Mouse (Mus musculus) lung, embryonic 15.5 days (tissue): ENCODE data around the gene Wfdc8. TPM values are rescaled to one million over a fixed set of nuclear protein-coding genes. Genes with fewer than 3 reads are reported as not detected.
"Not testable (repeated sequence)": the region's sequence is repeated elsewhere in the genome, so short reads cannot be mapped to it uniquely, and the experiment has no call there.

Experiments used
- ATAC-seq: fragments of 200-750 bp; cut with Nextera tagmentation; 2 replicates; pipeline ENCODE4 v1.8.0; 2017; ENCODE audit warnings: moderate number of reproducible peaks, borderline replicate concordance; ENCODE audit not compliant: low FRiP score, low TSS enrichment; ENCODE audit errors: extremely low read depth
- H3K27ac ChIP-seq: fragments of 300-500 bp; sonication (generic); 2 replicates; pipeline ENCODE4 v1.5.1; 2015; ENCODE audit warnings: moderate library complexity, mild to moderate bottlenecking, inconsistent platforms
- H3K27me3 ChIP-seq: fragments of 300-500 bp; sonication (generic); 2 replicates; pipeline ENCODE4 v1.6.1; 2015; ENCODE audit warnings: inconsistent platforms
- H3K36me3 ChIP-seq: fragments of 300-500 bp; sonication (generic); 2 replicates; pipeline ENCODE4 v1.6.1; 2015; ENCODE audit warnings: inconsistent platforms
- H3K4me1 ChIP-seq: fragments of 300-500 bp; sonication (generic); 2 replicates; pipeline ENCODE4 v1.6.1; 2015; ENCODE audit warnings: inconsistent platforms
- H3K4me2 ChIP-seq: fragments of 300-500 bp; sonication (generic); 2 replicates; pipeline ENCODE4 v1.6.1; 2015; ENCODE audit warnings: inconsistent platforms, mild to moderate bottlenecking, moderate library complexity
- H3K4me3 ChIP-seq: fragments of 300-500 bp; sonication (generic); 2 replicates; pipeline ENCODE4 v1.5.1; 2015; ENCODE audit warnings: mild to moderate bottlenecking, inconsistent platforms
- H3K9ac ChIP-seq: fragments of 300-500 bp; sonication (generic); 2 replicates; pipeline ENCODE4 v1.6.1; 2015; ENCODE audit warnings: inconsistent platforms
- H3K9me3 ChIP-seq: fragments of 300-500 bp; sonication (generic); 2 replicates; pipeline ENCODE4 v1.6.1; 2016; ENCODE audit warnings: inconsistent platforms
- WGBS: fragments of 180-500 bp; shearing (Covaris S2); methylation state at CpG from one replicate; pipeline ENCODE4 v1.1.7; 2015; 5-methylcytosine and 5-hydroxymethylcytosine counted together
- polyA plus RNA-seq: library from polyadenylated mRNA; unstranded; fragments of >200 nt; fragmentation: Nextera tagmentation; extraction: Ambion mirVana; gene quantifications from 2 replicates; pipeline ENCODE4 v1.2.1, GENCODE M21; 2015

The Wfdc8 gene
- polyA plus RNA-seq, 1 experiment from 2014 or later, result not detected

DNA sequence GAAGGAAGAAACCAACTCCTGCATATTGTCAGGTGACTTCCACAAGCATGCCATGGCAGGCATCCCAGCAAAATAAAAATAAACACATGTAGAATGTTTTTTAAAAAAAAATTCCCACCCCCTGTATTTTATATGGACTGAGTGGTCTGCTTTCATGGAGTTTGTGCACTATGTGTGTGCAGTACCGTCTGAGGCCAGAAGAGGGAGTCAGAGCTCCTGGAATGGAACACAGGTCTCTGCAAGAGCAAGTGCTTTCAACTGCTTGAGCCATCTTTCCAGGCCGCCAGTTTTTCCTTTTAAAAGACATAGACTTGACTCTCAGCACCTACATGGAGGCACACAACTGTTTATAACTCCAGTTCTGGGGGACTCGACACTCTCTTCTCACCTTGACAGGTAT is 9.9 kb downstream of the Wfdc8 start:
- Histone ChIP-seq H3K9me3 (no peaks in the 10 kb centered on the region), H3K9ac (no peak overlapping the region), H3K36me3 (no peaks in the 10 kb centered on the region), H3K4me2 (no peak overlapping the region), H3K27ac (no peak overlapping the region), H3K27me3 (no peaks in the 10 kb centered on the region), H3K4me1 (no peaks in the 10 kb centered on the region), H3K4me3 (no peak overlapping the region)
- no peak for ATAC-seq
- WGBS, result 87% methylated on average over 3 of the region's 3 CpGs

DNA sequence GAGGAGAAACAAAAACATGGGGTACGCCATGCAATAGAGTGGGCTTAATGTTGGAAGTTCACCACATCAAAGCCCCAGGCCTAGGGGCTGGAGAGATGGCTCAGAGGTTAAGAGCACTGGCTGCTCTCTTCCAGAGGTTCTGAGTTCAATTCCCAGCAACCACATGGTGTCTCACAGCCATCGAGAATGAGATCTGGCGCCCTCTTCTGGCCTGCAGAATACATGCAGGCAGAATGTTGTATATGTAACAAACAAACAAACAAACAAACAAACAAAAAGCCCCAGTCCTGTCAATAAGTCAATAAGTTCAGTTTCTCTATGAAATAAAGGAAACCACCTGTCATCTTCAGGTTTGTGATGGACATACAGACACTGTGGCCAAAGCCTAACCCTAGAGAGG is 13.2 kb downstream of the Wfdc8 start:
- Histone ChIP-seq H3K4me1 (no peaks in the 10 kb centered on the region), H3K36me3 (no peaks in the 10 kb centered on the region), H3K27me3 (no peaks in the 10 kb centered on the region), H3K4me3 (no peak overlapping the region), H3K4me2 (no peak overlapping the region), H3K27ac (no peak overlapping the region), H3K9me3 (no peaks in the 10 kb centered on the region), H3K9ac (no peak overlapping the region)
- WGBS, result 64% methylated on average over 3 of the region's 3 CpGs
- no peak for ATAC-seq

DNA sequence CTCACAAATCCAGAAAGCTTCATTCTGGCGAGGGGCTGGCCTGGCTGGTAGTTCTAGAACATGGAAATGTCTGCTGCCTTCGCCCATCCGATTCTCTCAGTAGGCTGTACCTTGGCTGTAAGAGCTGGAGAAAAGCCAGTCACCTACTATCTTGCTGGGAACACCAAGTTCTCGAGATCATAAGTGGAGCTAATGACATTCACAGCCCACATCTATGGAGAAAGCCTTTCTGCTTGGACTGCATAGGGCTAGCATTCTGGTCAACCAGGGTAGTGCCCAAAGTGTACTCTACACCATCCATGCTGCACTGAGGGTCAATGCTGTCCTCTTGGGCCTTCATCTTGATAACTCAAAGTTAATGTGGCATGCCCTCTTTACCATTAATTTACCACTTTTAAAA is 19.9 kb downstream of the Wfdc8 start, which contains the start of gene Eppin:
Eppin (minus strand) TSS at position 101 of the 400 bp plus-strand sequence.
- Histone ChIP-seq H3K27ac (no peak within 1 kb of the TSS), H3K4me3 (no peak within 1 kb of the TSS), H3K4me1 (no peaks in the 10 kb centered on the region), H3K36me3 (no peaks in the 10 kb centered on the region), H3K9ac (no peak within 1 kb of the TSS), H3K4me2 (no peak within 1 kb of the TSS), H3K27me3 (no peaks in the 10 kb centered on the region), H3K9me3 (no peaks in the 10 kb centered on the region)
- 73% methylated on average over 4 of the region's 4 CpGs for WGBS
- ATAC-seq, result no peak

DNA sequence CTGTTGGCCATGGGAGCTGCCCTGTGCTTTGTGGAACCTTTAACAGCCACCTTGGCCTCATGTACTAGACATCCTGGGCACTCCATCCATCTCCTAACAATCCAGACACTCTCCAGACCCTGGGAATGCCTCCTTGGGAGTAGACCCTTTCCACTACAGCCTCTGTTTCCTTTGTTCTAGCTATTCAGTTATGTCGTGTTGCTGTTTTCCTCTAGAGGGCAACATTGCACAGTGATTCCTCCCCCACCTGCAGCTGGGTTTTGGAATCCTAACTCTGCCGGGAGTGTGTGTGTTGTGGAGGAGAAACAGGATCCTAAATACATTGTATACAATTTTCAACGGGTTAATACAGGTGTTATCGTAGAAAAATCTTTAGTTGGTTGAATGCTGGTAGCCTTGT is 21.4 kb downstream of the Wfdc8 start:
- Histone ChIP-seq H3K27me3 (no peaks in the 10 kb centered on the region), H3K4me1 (no peaks in the 10 kb centered on the region), H3K9ac (no peak overlapping the region), H3K27ac (no peak overlapping the region), H3K4me2 (no peak overlapping the region), H3K36me3 (no peaks in the 10 kb centered on the region), H3K9me3 (no peaks in the 10 kb centered on the region), H3K4me3 (no peak overlapping the region)
- 6% methylated on average over 4 of the region's 4 CpGs for WGBS
- ATAC-seq, result no peak

DNA sequence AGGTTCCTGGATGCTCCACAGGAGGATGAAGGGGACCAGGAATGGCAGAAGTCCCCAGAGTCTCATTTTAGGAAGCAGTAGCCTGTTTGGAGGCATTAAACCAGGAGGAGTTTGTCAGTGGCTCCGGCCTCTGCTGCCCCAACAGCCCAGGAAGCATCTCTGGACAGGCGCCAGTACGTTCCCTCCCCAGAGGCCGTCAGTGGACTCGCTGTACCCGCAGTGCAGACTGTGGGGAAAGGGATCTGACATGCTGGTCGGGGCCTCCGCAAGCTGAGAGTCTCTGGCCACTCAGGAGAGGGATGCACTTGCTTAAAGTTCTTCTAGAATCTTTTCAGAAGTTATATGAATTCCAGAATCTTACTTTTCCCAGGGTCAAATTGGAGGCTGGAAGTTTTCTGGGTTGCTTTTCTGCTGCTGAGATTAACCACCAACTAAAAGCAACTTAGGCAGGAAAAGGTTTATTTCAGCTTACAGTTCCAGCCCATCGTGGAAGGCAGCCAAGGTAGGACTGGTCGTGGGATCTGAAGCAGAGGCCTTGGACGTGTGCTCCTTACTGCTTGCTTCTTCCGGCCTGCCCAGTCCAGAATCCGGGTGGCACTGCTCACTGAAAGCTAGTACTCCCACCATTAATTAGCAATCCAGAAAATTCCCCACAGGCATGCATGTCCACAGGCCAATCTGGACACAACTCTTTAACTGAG is 28.3 kb downstream of the Wfdc8 start, which contains the start of gene Wfdc6a:
Wfdc6a (minus strand) TSS at position 423 of the 701 bp plus-strand sequence.
- not testable (repeated sequence) for ATAC-seq, H3K4me3 ChIP-seq, H3K4me2 ChIP-seq, H3K9me3 ChIP-seq, H3K36me3 ChIP-seq, H3K9ac ChIP-seq, H3K27me3 ChIP-seq, H3K4me1 ChIP-seq
- H3K27ac ChIP-seq, result peak within 1 kb of the TSS; percentile 13; the same call in 1 of the 2 replicates
- 38% methylated on average over 13 of the region's 13 CpGs for WGBS

DNA sequence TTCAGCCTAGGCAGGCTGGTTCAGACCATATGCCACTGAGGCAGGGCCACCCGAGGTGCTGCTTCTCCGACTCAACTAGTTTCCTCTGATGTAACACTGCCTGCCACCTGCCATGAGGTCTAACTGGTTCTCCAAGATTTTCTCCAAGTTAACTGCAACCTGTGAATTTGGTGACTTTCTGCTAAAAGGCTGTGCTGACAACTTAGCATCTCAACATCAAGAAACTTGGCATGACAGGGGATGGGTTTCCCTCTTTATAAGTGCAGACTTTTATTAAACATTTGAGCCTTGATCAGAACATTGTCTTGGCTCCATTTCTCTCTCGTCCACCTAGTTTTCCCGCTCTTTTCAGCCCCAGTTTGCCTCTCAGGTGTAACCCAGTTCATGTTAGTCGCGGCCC is 40.1 kb downstream of the Wfdc8 start, which contains the start of gene Spint3:
Spint3 (minus strand) TSS at position 101 of the 400 bp plus-strand sequence.
- 71% methylated on average over 6 of the region's 6 CpGs for WGBS
- H3K4me2 ChIP-seq, H3K9me3 ChIP-seq, H3K36me3 ChIP-seq, ATAC-seq, H3K27ac ChIP-seq, H3K4me1 ChIP-seq, H3K9ac ChIP-seq, H3K27me3 ChIP-seq, H3K4me3 ChIP-seq: not testable (repeated sequence)

DNA sequence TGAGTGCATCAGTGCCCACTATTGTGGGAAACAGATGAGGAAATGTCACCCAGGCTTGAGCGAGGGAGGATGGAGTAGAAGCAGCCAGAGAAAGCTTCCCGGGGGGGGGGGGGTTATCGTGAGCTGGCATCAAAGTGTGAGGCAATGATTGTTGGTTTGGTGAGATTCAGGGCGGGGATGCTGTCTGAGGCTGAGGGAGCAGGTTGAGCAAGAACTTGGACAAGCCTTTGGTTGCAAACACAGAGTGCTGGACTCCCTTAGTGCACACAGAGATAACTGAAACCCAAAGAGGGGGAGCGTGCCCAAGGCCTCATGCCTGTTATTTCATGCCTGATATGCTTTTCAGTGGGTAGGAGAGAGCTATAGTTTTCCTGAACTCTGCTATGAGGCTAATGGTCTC is 46.0 kb downstream of the Wfdc8 start:
- no peak for ATAC-seq
- WGBS, result 89% methylated on average over 5 of the region's 5 CpGs

DNA sequence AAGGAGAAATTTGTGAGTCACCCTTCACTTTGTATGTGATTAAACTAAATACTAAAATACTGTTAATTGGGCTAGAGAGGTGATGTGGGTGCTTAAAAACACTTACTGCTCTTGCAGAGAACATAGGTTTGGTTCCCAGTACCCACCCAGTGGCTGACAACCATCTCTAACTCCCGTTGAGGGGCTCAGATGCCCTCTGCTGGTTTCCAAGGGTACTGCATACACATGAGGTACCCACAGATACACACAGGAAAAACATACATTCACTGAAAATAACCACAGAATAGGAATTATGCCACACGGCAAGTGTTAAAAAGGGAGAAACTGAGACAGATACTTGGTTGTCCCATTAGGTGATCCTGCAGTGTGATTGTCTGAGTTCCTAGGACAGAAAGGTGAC is 46.4 kb downstream of the Wfdc8 start:
- 73% methylated on average over 2 of the region's 2 CpGs for WGBS
- H3K4me1 ChIP-seq, result peaks cover 6% of the 10 kb centered on the region

More for the DNA sequence above, 46.0 kb downstream of the Wfdc8 start:
- Histone ChIP-seq H3K4me2 (no peak overlapping the region), H3K27ac (no peak overlapping the region), H3K4me1 (peaks cover 6% of the 10 kb centered on the region), H3K9ac (no peak overlapping the region), H3K36me3 (peaks cover 16% of the 10 kb centered on the region; the same call in 1 of the 2 replicates), H3K4me3 (no peak overlapping the region), H3K9me3 (no peaks in the 10 kb centered on the region), H3K27me3 (0 out of 2 replicates have a peak, but pooled peaks cover under 1% of the 10 kb centered on the region)

DNA sequence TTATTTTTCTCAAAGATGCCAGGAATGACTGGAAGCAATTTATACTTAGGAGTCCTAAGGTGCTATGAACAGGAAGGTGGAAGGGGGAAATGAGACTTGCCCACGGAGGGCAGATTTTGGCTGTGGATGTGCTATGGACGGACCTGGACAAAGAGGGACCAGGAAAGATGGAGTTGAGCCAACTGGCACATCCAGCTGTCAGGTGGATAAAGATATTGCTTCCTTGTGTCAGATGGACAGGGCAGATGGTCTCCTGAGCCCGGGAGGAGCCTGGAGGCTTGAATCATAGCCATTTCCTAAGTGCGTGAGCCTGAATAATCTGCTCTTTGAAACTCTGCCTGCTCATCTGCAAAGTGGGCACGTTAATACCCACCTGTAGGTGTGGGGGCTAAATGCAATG is 49.1 kb downstream of the Wfdc8 start:
- no peak overlapping the region for H3K27ac ChIP-seq
- no peaks in the 10 kb centered on the region for H3K9me3 ChIP-seq
- WGBS, result 63% methylated on average over 5 of the region's 5 CpGs
- H3K4me2 ChIP-seq, result peak overlapping the region; percentile 94
- no peak overlapping the region for H3K9ac ChIP-seq
- H3K4me3 ChIP-seq, result peak overlapping the region; percentile 53
- H3K27me3 ChIP-seq, result 0 out of 2 replicates have a peak, but pooled peaks cover 5% of the 10 kb centered on the region
- peaks cover 9% of the 10 kb centered on the region for H3K4me1 ChIP-seq
- no peak for ATAC-seq
- H3K36me3 ChIP-seq, result peaks cover 16% of the 10 kb centered on the region; the same call in 1 of the 2 replicates

More for the DNA sequence above, 46.4 kb downstream of the Wfdc8 start:
- Histone ChIP-seq H3K27me3 (0 out of 2 replicates have a peak, but pooled peaks cover 5% of the 10 kb centered on the region), H3K4me3 (no peak overlapping the region), H3K9me3 (no peaks in the 10 kb centered on the region), H3K36me3 (peaks cover 16% of the 10 kb centered on the region; the same call in 1 of the 2 replicates), H3K4me2 (no peak overlapping the region), H3K27ac (no peak overlapping the region), H3K9ac (no peak overlapping the region)
- ATAC-seq, result no peak

DNA sequence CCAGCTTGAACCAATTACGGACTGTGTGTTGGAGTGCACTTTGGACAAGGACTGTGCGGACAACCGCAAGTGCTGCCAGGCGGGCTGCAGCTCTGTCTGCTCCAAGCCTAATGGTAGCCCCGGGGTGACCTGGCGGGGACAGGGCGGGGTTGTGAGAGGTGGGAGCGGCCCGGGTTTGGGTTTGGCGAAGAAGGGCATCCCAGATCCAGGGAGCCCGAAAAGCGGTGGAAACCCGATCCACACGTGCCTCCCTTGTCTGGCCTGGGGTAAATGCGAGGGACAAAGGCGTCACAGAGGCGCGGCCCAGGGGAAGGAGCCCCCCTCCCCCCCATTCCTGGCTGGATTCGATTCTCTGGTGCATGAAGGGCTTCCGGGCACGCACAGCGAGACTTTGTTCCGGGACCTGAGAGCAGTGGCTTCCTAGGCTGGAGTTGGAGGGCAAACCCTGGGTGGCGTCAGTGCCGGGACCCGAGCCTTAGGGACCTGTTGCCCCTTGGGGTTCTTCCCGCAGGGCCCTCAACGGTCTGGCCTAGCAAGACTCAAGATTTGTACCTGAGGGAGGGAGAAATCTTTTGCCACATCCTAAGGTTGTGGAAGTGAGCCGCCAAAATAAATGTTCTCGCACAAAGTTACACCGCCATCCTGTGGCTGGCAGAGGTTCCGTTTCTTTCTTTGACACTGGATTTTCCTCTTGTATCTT is 49.9 kb downstream of the Wfdc8 start:
- Histone ChIP-seq H3K4me3 (peak overlapping the region; percentile 53), H3K4me2 (peak overlapping the region; percentile 94), H3K36me3 (peaks cover 16% of the 10 kb centered on the region; the same call in 1 of the 2 replicates), H3K4me1 (peaks cover 18% of the 10 kb centered on the region), H3K27me3 (0 out of 2 replicates have a peak, but pooled peaks cover 5% of the 10 kb centered on the region), H3K27ac (peak overlapping the region; percentile 74), H3K9ac (peak overlapping the region; percentile 62), H3K9me3 (no peaks in the 10 kb centered on the region)
- peak; percentile 46; the same call in 1 of the 2 replicates for ATAC-seq
- 2% methylated on average over 32 of the region's 32 CpGs for WGBS

DNA sequence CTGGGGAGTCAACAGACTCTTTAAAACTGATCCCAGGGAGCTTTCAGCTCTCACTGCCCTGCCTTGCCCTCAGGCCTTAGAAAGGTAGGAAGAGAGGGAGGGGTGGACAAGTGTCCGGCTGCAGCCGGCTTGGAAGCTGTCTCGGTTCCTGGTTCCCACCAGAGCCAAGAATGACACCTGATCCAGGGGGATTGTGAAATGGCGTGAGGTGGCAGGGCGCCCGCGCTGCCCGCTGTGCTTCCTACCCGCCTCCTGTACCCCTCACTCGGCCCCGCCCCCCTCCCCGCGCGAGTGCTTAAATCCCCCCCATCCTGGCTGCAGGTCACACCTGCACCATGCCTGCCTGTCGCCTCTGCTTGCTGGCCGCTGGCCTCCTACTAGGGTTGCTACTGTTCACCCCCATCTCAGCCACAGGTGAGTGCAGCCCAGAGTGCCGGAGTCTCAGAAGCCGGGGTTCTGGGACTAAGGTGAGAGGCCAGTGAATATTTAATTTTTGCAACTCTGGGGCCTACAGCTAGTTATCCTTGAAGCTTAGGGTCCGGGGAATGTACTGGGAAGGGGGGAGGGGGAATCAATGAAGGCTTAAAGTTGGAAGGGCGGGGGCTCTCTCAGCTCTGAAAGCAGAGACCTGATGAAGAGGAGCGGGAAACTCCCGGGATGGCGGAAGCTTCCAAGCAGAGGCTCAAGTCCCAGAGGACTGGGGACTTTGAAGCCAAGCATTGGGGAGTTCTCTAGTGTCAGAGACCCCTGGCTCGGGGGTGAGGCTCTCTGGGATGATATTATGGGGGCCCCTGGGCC is 50.8 kb downstream of the Wfdc8 start, which contains the start of gene Wfdc2:
Wfdc2 (plus strand) TSS at position 23 of the 798 bp plus-strand sequence.
- H3K9ac ChIP-seq, result peak within 1 kb of the TSS; percentile 62
- 4% methylated on average over 24 of the region's 24 CpGs for WGBS
- H3K9me3 ChIP-seq, result no peaks in the 10 kb centered on the region

More for the DNA sequence above, 50.8 kb downstream of the Wfdc8 start, which contains the start of gene Wfdc2:
- H3K27me3 ChIP-seq, result 0 out of 2 replicates have a peak, but pooled peaks cover 5% of the 10 kb centered on the region
- H3K4me3 ChIP-seq, result peak within 1 kb of the TSS; percentile 53
- peaks cover 26% of the 10 kb centered on the region for H3K4me1 ChIP-seq
- H3K36me3 ChIP-seq, result peaks cover 16% of the 10 kb centered on the region; the same call in 1 of the 2 replicates
- H3K4me2 ChIP-seq, result peak within 1 kb of the TSS; percentile 94
- peak; percentile 58 for ATAC-seq
- H3K27ac ChIP-seq, result peak within 1 kb of the TSS; percentile 74
